Mouse (Mus musculus): ENCODE results near the gene Celsr2.

DNA sequence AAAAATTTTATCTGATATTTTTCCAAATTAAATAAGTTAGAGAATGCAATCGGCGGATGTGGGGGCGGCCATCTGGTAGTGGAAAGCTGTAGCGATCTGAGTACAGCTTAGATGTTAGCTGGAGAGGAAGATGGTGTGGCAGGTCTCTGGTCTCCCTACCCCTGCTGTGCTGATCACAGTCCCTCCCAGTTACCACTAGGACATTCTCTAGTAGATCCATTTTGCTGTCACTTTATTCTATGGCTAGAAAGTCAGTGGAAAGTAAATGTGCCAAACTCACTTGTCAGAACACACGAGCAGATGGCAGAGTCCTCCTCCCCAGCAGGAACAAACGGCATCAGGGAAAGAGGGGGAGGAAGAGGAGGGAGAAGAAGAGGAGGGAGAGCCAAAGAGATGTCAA, 56.9 kb downstream of the Celsr2 start:
- TF ChIP-seq CTCF (conservative IDR thresholded peaks at IDR 0.05; ENCODE audit: insufficient read depth, insufficient read length, low read depth, low read length) (no peak), POLR2A (IDR thresholded peaks at IDR 0.05; ENCODE audit: low read depth, low read length) (no peak)
